Mouse (Mus musculus): ENCODE results near the gene Naa60. TPM values are rescaled to one million over a fixed set of nuclear protein-coding genes. Genes with fewer than 3 reads are reported as not detected.
A peak's percentile ranks its signal among the peaks of the same experiment; 100 is the strongest.

Naa60 gene
- 10 to 100 TPM; 71.6 to 77.2 TPM for total RNA-seq (2021)
- long read RNA-seq, experiment 1, transcript Naa60-212 (7 exons, 2,424 nt): major isoform, 24 of 39 reads
- long read RNA-seq, experiment 1, partial matches to known transcripts: 4 of 39 reads
- long read RNA-seq, experiment 1, other reads (novel, unspliced or antisense): 11 of 39 reads
- long read RNA-seq, experiment 2, transcript Naa60-212 (7 exons, 2,424 nt): major isoform, 34 of 69 reads
- long read RNA-seq, experiment 2, partial matches to known transcripts: 12 of 69 reads
- long read RNA-seq, experiment 2, other reads (novel, unspliced or antisense): 21 of 69 reads

GRCm38 (mm10) chr16:3872216-3873047 is at the start of gene Naa60:
TSS of gene Naa60 (plus strand) at chr16:3872375.
- peak; percentile 70 to 83 for DNase-seq (ENCODE audit: low spot score in 2 of 2)

- no peak for DNase-seq (ENCODE audit: low spot score in 2 of 2)
Measured at GRCm38 (mm10) chr16:3828021-3828420, 44.2 kb upstream of the Naa60 start.

GRCm38 (mm10) chr16:3829727-3830126 is 42.4 kb upstream of the Naa60 start:
- DNase-seq (ENCODE audit: low spot score in 2 of 2): no peak

GRCm38 (mm10) chr16:3830588-3831109 is 41.5 kb upstream of the Naa60 start, which contains the start of gene Olfr15:
TSS of gene Olfr15 (plus strand) at chr16:3830878.
- no peak for DNase-seq (ENCODE audit: low spot score in 2 of 2)

- no peak for DNase-seq (ENCODE audit: low spot score in 2 of 2)
Measured at GRCm38 (mm10) chr16:3835461-3835860, 36.7 kb upstream of the Naa60 start.

GRCm38 (mm10) chr16:3839157-3839885 is 32.9 kb upstream of the Naa60 start:
- DNase-seq (ENCODE audit: low spot score in 2 of 2): no peak

- no peak for DNase-seq (ENCODE audit: low spot score in 2 of 2)
Measured at GRCm38 (mm10) chr16:3842989-3843388, 29.2 kb upstream of the Naa60 start.

GRCm38 (mm10) chr16:3843796-3844195 is 28.4 kb upstream of the Naa60 start:
- DNase-seq (ENCODE audit: low spot score in 2 of 2): no peak

- peak; percentile 59 to 84 for DNase-seq (ENCODE audit: low spot score in 2 of 2)
Measured at GRCm38 (mm10) chr16:3846711-3847518, 25.3 kb upstream of the Naa60 start, which contains the start of gene Zfp174. TSS of gene Zfp174 (plus strand) at chr16:3847268.

- DNase-seq (ENCODE audit: low spot score in 2 of 2): no peak
Measured at GRCm38 (mm10) chr16:3847871-3848270, 24.3 kb upstream of the Naa60 start.

- DNase-seq (ENCODE audit: low spot score in 2 of 2): no peak
Measured at GRCm38 (mm10) chr16:3848416-3848815, 23.8 kb upstream of the Naa60 start.

- DNase-seq (ENCODE audit: low spot score in 2 of 2): peak in 1 of 2 experiments; percentile 34
Measured at GRCm38 (mm10) chr16:3851301-3851700, 20.9 kb upstream of the Naa60 start.

- DNase-seq (ENCODE audit: low spot score in 2 of 2): no peak
Measured at GRCm38 (mm10) chr16:3852586-3852985, 19.6 kb upstream of the Naa60 start.

GRCm38 (mm10) chr16:3854437-3855182 is 17.6 kb upstream of the Naa60 start:
- DNase-seq (ENCODE audit: low spot score in 2 of 2): no peak

GRCm38 (mm10) chr16:3855776-3856175 is 16.4 kb upstream of the Naa60 start:
- no peak for DNase-seq (ENCODE audit: low spot score in 2 of 2)

GRCm38 (mm10) chr16:3859254-3859653 is 12.9 kb upstream of the Naa60 start:
- DNase-seq (ENCODE audit: low spot score in 2 of 2): no peak

- no peak for DNase-seq (ENCODE audit: low spot score in 2 of 2)
Measured at GRCm38 (mm10) chr16:3871815-3872214, 360 bp upstream of the Naa60 start.

GRCm38 (mm10) chr16:3876346-3876745 is 4.2 kb downstream of the Naa60 start:
- DNase-seq (ENCODE audit: low spot score in 2 of 2): no peak

- DNase-seq (ENCODE audit: low spot score in 2 of 2): peak; percentile 90
Measured at GRCm38 (mm10) chr16:3884201-3885064, 12.3 kb downstream of the Naa60 start, which contains the start of the genes Zfp597 and Gm20695. TSS of gene Zfp597 (minus strand) at chr16:3884561. TSS of gene Gm20695 (plus strand) at chr16:3884648.

Data from adrenal gland, postnatal 4 days (tissue).